Mouse (Mus musculus) subcutaneous adipose tissue, adult 2 months (tissue): ENCODE data around the gene Dennd1c. TPM values are rescaled to one million over a fixed set of nuclear protein-coding genes. Genes with fewer than 3 reads are reported as not detected.

Source experiments
- polyA plus RNA-seq: library from polyadenylated mRNA; depleted of rRNA; stranded (reverse); fragments of >200 nt; gene quantifications from 2 replicates; pipeline ENCODE4 v1.2.3, GENCODE M21; 2012; ENCODE audit warnings: low replicate concordance; rRNA removed

Gene Dennd1c
- 10.5 and 12.6 TPM in 2 replicates for polyA plus RNA-seq

DNA sequence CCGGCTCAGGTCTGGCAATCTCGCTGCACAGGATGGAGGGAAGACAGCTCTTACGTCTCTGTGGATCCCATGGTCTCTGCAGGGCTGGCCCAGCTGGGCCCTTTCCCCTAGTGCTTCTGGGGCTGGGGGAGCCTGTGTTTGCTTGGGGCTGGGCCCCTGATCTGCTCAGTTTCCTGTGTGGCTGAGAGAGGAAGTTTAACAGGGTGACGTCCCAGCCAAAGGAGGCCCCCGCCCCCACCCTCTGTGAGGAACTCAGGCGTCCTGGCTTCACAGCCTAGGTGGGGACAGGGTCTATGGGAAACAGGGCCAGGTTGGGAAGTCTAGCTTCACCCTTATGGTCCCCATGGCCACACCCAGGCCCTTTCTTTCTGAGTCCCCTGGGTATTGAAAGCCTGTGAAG, at the start of gene Dennd1c:
Gene Dennd1c, minus strand, starts transcription at position 179 of the 400 bp plus-strand sequence.

GRCm38 (mm10) chr17:57105181-57106034, 27.1 kb upstream of the Dennd1c start, which contains the start of gene Tnfsf9:
Gene Tnfsf9, plus strand, starts transcription at chr17:57105325.

GRCm38 (mm10) chr17:57087049-57087832, 8.9 kb upstream of the Dennd1c start, which contains the start of gene Tubb4a:
Gene Tubb4a, minus strand, starts transcription at chr17:57087782.

DNA sequence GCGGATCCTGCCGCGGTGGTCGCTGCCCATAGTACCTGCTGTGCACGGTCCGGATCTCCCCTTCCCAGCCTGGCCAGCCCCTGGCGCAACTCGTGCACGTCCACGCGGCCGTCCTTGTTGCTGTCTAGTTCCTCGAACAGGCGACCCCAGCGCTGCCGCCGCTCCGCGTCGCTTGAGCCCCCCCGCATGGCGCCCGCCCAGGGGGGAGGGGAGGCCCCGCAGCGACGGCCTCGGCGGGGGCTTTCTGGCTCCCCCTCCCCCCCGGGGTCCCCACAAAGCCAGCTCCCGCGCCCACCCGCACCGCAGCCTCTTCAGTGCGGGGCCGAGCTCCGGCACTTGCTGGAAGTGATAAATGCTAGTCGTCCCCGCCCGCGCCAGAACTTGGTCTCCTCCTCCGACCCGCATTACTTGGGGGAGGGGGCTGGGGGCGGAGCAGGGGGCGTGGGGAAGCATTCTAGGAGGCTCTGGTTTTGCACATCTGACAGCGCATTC, 18.8 kb downstream of the Dennd1c start, which contains the start of gene Slc25a23:
Gene Slc25a23, minus strand, starts transcription at position 378 of the 492 bp plus-strand sequence.

GRCm38 (mm10) chr17:57058891-57059485, 19.3 kb downstream of the Dennd1c start, which contains the start of gene Crb3:
Gene Crb3, plus strand, starts transcription at chr17:57059105.

DNA sequence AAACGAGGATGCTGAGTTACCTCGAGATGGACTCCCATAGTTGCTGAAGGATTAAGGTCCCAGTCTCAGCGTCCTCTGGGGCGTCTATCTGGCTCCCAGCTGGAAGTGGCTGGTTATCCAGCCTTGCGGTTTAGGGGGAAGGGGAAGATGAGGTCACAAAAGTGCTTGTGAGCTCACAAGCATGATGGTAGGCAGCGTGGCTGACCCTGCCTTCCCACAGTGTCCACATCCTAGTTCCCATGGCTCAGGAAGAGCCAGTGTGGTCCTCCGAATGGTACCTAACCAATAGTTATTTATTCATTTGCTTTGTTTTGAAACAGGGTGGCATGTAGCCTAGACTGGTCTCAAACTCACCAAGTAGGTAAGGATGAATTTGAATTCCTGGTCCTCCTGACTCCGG, 36.8 kb downstream of the Dennd1c start, which contains the start of gene Slc25a41:
Gene Slc25a41, minus strand, starts transcription at position 101 of the 400 bp plus-strand sequence.

GRCm38 (mm10) chr17:57030931-57031660, 47.2 kb downstream of the Dennd1c start, which contains the start of gene Khsrp:
Gene Khsrp, minus strand, starts transcription at chr17:57031522.

Other genes starting within 250 kb of the Dennd1c start
- 13.1 and 38.2 TPM in 2 replicates for gene Rfx2, start 247.5 kb downstream of the Dennd1c start, polyA plus RNA-seq
- not detected in 2 replicates for gene Acsbg2, start 204.1 kb downstream of the Dennd1c start, polyA plus RNA-seq
- 0.09 and 0.19 TPM in 2 replicates for gene 1700061G19Rik, start 203.0 kb downstream of the Dennd1c start, polyA plus RNA-seq
- 39.4 and 72.8 TPM in 2 replicates for gene Mllt1, start 143.1 kb downstream of the Dennd1c start, polyA plus RNA-seq
- 0.09 TPM in 1 of 2 replicates, not detected in the other for gene Acer1, start 96.4 kb downstream of the Dennd1c start, polyA plus RNA-seq
- gene Clpp, start 88.2 kb downstream of the Dennd1c start, polyA plus RNA-seq = 192 and 198 TPM in 2 replicates
- gene Alkbh7, start 81.2 kb downstream of the Dennd1c start, polyA plus RNA-seq = 27.3 and 34.3 TPM in 2 replicates
- gene Pspn, start 78.5 kb downstream of the Dennd1c start, polyA plus RNA-seq = not detected in 2 replicates
- 22.9 and 36.9 TPM in 2 replicates for gene Gtf2f1, start 67.2 kb downstream of the Dennd1c start, polyA plus RNA-seq
- 0.19 TPM in 1 of 2 replicates, not detected in the other for gene Gm17949, start 67.0 kb downstream of the Dennd1c start, polyA plus RNA-seq
- 47.4 and 97.3 TPM in 2 replicates for gene Khsrp, start 47.0 kb downstream of the Dennd1c start, polyA plus RNA-seq
- 0.45 TPM in 1 of 2 replicates, not detected in the other for gene Slc25a41, start 36.9 kb downstream of the Dennd1c start, polyA plus RNA-seq
- gene Crb3, start 19.4 kb downstream of the Dennd1c start, polyA plus RNA-seq = 0.86 and 20.5 TPM in 2 replicates
- 95.0 and 96.1 TPM in 2 replicates for gene Slc25a23, start 18.7 kb downstream of the Dennd1c start, polyA plus RNA-seq
- gene Tubb4a, start 9.3 kb upstream of the Dennd1c start, polyA plus RNA-seq = 6.0 and 22.0 TPM in 2 replicates
- gene Tnfsf9, start 26.8 kb upstream of the Dennd1c start, polyA plus RNA-seq = 2.0 and 5.2 TPM in 2 replicates
- not detected in 2 replicates for gene Cd70, start 71.3 kb upstream of the Dennd1c start, polyA plus RNA-seq
- gene Tnfsf14, start 115.7 kb upstream of the Dennd1c start, polyA plus RNA-seq = 0.43 and 1.8 TPM in 2 replicates
- 481 and 636 TPM in 2 replicates for gene C3, start 149.6 kb upstream of the Dennd1c start, polyA plus RNA-seq
- gene Gpr108, start 169.9 kb upstream of the Dennd1c start, polyA plus RNA-seq = 76.1 and 81.7 TPM in 2 replicates
- gene Trip10, start 170.9 kb upstream of the Dennd1c start, polyA plus RNA-seq = 39.3 and 57.0 TPM in 2 replicates
- gene Vav1, start 200.6 kb upstream of the Dennd1c start, polyA plus RNA-seq = 3.2 and 8.2 TPM in 2 replicates